Mouse (Mus musculus) Patski (cell line): ENCODE measurements at regions not wholly inside any gene's neighbourhood (a gene's known extent, or its start where the extent isn't known, plus 50 kb on each side); places are given as distances from the start of the nearest gene placed in this dataset.

Source experiments
- ATAC-seq: fragments of 100-300 bp; one replicate; pipeline ENCODE4 v1.8.0; 2021
- CTCF ChIA-PET: fragments of 350-600 bp; sonication (Branson Sonifier 250); formaldehyde crosslinking; loops from one replicate; lab custom pipeline; 2022; ENCODE audit warnings: inconsistent platforms; lab: Charles Lee
- POLR2A ChIA-PET: fragments of 350-600 bp; sonication (Branson Sonifier 250); formaldehyde crosslinking; loops from one replicate; lab custom pipeline; 2022; ENCODE audit warnings: antibody characterized with exemption, inconsistent platforms; lab: Charles Lee
- DNase-seq: peaks from one replicate; pipeline ENCODE4 v3.0.0-alpha.2; 2011; ENCODE audit warnings: low read depth, low spot score
- H3K27me3 ChIP-seq: fragments of 371-371 bp; one replicate; pipeline ENCODE4 v1.5.1; 2021
- CTCF ChIP-seq: fragments of 100-300 bp; IDR thresholded peaks from one replicate; pipeline ENCODE4 v1.5.1; 2021
- in situ Hi-C: fragments of 300-500 bp; cut with MboI; formaldehyde crosslinking; loops from 3 replicates; pipeline ENCODE4 v1.11.1; 2018; ENCODE audit warnings: low pct_unique_long_range_greater_than_20kb, mixed read lengths

DNA sequence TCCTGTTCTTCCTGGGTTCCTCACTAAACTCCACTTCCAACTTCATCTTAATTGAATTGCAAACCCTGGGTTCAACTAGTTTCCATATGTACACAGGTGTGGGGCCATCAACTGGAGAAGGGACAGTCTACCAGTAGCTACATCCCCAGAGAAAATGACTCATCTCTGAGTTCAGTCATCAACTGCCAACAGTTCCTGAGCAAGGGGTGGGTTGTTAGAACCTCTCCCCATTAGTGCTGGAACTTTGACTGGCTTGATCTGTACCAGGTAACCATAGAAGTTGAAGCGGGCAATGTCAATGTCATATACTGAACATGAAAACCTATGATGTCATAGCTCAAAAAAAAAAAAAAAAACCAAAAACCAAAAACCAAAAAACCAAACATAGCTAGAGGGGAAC is 69.8 kb downstream of the Gm21750 start:
- in situ Hi-C loops, result no loop called here
- ChIA-PET POLR2A (no interaction called here), CTCF (no interaction called here)
- DNase-seq (no peak), ATAC-seq (no peak)
- H3K27me3 ChIP-seq, result no peaks in the 10 kb centered on the region
- no peak for TF ChIP-seq CTCF

- ATAC-seq, result no peak
These were observed 71.1 kb downstream of the Gm21750 start for GRCm38 (mm10) chr14:73732161-73732560.

DNA sequence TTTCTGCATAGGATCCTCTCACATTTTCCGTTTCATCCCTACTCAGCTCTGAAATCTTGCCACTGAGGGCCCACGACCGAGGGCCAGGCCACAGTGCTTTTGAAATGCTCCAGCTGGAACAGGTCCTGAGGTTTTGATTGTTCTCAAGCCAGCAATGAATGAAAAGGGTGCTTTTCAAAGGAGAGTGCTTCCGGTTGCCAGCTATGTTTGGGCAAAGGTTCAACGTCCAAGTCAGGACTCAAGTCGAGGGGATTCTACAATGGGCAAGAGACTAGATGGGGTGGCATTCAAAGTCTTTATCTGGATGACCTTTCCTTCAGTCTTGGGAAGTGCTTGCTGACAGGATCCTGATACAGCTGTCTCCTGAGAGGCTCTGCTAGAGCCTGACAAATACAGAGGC is 89.8 kb downstream of the Gm21750 start:
- in situ Hi-C loops, result no loop called here
- CTCF ChIA-PET, result no interaction called here
- TF ChIP-seq CTCF, result no peak
- peaks cover 3% of the 10 kb centered on the region for H3K27me3 ChIP-seq
- POLR2A ChIA-PET, result no interaction called here
- DNase-seq (no peak), ATAC-seq (no peak)

More at GRCm38 (mm10) chr14:73732161-73732560, 71.1 kb downstream of the Gm21750 start:
- in situ Hi-C loops, result no loop called here
- H3K27me3 ChIP-seq, result no peaks in the 10 kb centered on the region
- no peak for TF ChIP-seq CTCF
- ChIA-PET CTCF (no interaction called here), POLR2A (no interaction called here)
- no peak for DNase-seq

DNA sequence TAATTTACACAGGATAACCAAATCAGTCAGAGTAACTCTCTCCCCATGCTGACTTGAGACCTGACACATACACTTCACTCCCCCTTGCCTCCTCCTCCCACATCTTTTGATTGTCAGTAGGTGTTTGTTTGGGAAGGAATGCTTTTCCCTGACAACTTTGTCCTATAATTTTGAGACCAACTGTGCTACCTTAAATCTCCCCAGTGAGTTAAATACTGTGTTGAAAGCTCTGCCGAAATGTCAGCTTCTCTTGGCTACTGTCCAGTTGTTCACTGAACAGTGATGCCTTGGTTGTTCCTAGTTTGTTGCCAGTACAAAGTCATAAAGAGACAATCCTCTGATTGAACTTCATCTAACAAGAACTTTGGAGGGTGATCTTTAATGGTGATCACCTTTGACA is 99.0 kb downstream of the Gm21750 start:
- in situ Hi-C loops, result no loop called here
- no peak for TF ChIP-seq CTCF
- ATAC-seq, result no peak
- POLR2A ChIA-PET, result no interaction called here
- H3K27me3 ChIP-seq, result no peaks in the 10 kb centered on the region
- DNase-seq, result no peak
- CTCF ChIA-PET, result no interaction called here

DNA sequence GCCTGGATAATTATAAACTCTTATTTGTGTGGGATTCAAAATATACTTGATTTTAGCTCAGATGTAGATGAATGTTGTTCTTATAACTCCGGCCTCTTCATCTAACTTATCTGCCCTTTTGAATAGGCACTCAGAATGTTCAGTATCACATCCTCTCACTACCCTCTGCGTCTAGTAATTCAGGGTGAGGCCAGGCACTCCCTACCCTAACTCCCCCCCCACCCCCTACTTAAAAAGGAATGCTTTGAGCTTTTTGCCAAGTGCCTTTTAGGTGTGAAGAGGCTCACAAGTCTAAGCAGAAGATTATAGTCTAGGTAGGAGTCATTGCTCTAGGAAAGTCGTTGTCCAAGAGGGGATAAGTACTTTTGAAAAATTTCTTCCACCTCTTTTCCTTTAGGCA is 111.9 kb downstream of the Gm21750 start:
- peaks cover 7% of the 10 kb centered on the region for H3K27me3 ChIP-seq
- in situ Hi-C loops, result loop anchor here (10.0 kb wide), 2 partner anchors 832 to 942 kb away; no protein-coding TSS in a partner anchor
- ChIA-PET POLR2A (interaction anchor here (0.6 kb wide), 1 partner anchor 620 kb away, joined by 3 read pairs; no protein-coding TSS in a partner anchor), CTCF (no interaction called here)
- ATAC-seq (no peak), DNase-seq (no peak)
- TF ChIP-seq CTCF, result no peak

GRCm38 (mm10) chr14:73773810-73774209 is 112.8 kb downstream of the Gm21750 start:
- DNase-seq (no peak), ATAC-seq (no peak)
- ChIA-PET POLR2A (no interaction called here), CTCF (no interaction called here)
- TF ChIP-seq CTCF, result no peak
- in situ Hi-C loops, result loop anchor here (10.0 kb wide), 2 partner anchors 831 to 941 kb away; no protein-coding TSS in a partner anchor
- peaks cover 7% of the 10 kb centered on the region for H3K27me3 ChIP-seq

DNA sequence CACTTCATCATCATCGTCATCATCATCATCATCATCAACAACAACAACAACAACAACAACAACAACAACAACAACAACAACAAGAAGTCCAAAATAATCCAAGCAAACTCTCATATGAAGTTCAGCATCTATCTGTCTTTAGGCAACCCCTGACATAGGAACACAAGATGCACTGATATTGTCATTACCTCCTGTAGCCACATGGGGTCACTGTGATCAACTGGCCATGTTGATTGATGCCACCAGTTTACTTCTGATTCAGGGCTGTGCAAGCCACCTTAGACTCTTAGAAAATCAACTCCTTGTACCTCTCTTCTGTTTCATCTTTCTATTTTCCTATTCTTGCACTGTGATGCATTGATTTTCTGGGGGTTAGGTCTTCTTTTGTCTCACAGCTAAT is 115.0 kb downstream of the Gm21750 start:
- ChIA-PET POLR2A (no interaction called here), CTCF (interaction anchor here (1.4 kb wide), 1 partner anchor 825 kb away, joined by 3 read pairs; no protein-coding TSS in a partner anchor)
- in situ Hi-C loops, result loop anchor here (10.0 kb wide), 2 partner anchors 829 to 939 kb away; no protein-coding TSS in a partner anchor
- ATAC-seq, result no peak
- DNase-seq, result peak; percentile 6
- peak; percentile 83 for TF ChIP-seq CTCF
- peaks cover 7% of the 10 kb centered on the region for H3K27me3 ChIP-seq

GRCm38 (mm10) chr14:73807169-73807568 is 146.1 kb downstream of the Gm21750 start:
- ATAC-seq, result no peak
- peaks cover 10% of the 10 kb centered on the region for H3K27me3 ChIP-seq
- ChIA-PET POLR2A (no interaction called here), CTCF (no interaction called here)
- no peak for DNase-seq
- in situ Hi-C loops, result no loop called here
- TF ChIP-seq CTCF, result no peak

GRCm38 (mm10) chr14:73838890-73839289 is 177.9 kb downstream of the Gm21750 start:
- POLR2A ChIA-PET, result no interaction called here
- no peak for TF ChIP-seq CTCF
- in situ Hi-C loops, result no loop called here
- ATAC-seq, result no peak
- CTCF ChIA-PET, result no interaction called here
- DNase-seq, result no peak
- H3K27me3 ChIP-seq, result peaks cover 4% of the 10 kb centered on the region

DNA sequence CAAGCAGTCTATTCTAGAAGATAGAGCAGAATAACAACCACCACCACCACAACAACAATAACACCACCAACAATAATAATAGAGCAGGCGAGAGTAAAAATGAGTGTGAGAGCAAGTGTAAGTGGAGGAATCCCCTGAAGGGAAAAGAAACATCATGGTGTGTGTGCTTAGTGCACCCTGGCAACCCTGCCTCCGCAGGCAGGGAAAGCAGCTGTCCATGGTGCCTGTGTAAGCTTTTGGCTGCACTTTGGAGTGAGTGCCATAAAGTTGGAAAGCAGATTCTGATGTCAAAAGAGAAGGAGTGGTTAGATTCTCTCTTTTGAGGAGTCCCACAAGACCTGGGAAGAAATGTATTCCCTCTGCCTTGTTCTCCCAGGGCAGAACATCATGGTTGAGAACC is 200.8 kb downstream of the Gm21750 start:
- POLR2A ChIA-PET, result no interaction called here
- no peaks in the 10 kb centered on the region for H3K27me3 ChIP-seq
- in situ Hi-C loops, result no loop called here
- no peak for ATAC-seq
- DNase-seq, result no peak
- no peak for TF ChIP-seq CTCF
- CTCF ChIA-PET, result no interaction called here

- TF ChIP-seq CTCF, result no peak
- ChIA-PET POLR2A (no interaction called here), CTCF (no interaction called here)
- DNase-seq, result no peak
- ATAC-seq, result no peak
- in situ Hi-C loops, result no loop called here
- peaks cover 7% of the 10 kb centered on the region for H3K27me3 ChIP-seq
These were observed 213.3 kb downstream of the Gm21750 start for GRCm38 (mm10) chr14:73874337-73874736.

- ATAC-seq (no peak), DNase-seq (no peak)
- in situ Hi-C loops, result no loop called here
- no peak for TF ChIP-seq CTCF
- H3K27me3 ChIP-seq, result peaks cover 7% of the 10 kb centered on the region
- CTCF ChIA-PET, result no interaction called here
- POLR2A ChIA-PET, result no interaction called here
These were observed 214.9 kb downstream of the Gm21750 start for GRCm38 (mm10) chr14:73875916-73876315.
